Mouse (Mus musculus) yolk sac, embryonic 10.5 days (tissue): Measurements from ENCODE around the gene Tpcn2.

ENCODE experiments used
- DNase-seq: peaks from one replicate; pipeline ENCODE4 v3.0.0-alpha.2; 2017; ENCODE audit warnings: low spot score

Tpcn2 gene

DNA sequence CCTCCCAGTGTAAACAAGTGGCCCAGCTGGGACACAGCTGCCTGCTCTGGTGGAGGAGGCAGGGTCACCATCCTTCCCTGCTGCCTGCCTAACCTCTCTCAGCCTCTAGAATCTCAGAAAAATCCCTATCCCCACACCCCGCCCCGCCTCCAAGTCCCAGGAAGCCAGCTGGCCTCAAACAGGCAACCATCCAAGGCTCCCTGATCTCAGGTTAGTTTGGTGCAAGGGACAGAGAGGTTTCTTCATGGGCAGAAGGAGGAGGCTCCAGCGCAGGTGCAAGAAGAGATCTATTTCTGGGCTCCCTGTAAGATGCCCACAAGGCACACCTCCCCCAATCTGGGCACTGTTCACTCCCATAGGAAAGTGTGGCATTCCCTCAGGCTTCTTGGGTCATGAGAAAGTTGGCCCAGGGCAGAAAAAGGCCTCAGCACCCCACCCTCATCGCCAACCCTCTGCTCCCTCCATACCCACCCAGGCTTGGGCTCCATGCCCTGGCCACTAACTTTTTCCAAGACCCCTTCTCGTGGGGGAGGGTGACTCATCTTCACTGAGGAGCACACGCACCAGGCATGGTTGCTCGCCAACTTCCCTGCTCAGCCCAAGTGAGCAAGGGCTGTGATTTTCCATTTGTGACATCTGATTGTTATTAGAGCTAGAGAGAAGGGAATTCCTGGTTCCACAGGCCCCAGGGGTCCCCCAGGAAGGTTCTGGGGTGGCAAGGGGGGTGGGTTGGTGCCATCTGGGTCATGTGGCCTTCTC, 15.9 kb upstream of the Tpcn2 start:
- no peak for DNase-seq

DNA sequence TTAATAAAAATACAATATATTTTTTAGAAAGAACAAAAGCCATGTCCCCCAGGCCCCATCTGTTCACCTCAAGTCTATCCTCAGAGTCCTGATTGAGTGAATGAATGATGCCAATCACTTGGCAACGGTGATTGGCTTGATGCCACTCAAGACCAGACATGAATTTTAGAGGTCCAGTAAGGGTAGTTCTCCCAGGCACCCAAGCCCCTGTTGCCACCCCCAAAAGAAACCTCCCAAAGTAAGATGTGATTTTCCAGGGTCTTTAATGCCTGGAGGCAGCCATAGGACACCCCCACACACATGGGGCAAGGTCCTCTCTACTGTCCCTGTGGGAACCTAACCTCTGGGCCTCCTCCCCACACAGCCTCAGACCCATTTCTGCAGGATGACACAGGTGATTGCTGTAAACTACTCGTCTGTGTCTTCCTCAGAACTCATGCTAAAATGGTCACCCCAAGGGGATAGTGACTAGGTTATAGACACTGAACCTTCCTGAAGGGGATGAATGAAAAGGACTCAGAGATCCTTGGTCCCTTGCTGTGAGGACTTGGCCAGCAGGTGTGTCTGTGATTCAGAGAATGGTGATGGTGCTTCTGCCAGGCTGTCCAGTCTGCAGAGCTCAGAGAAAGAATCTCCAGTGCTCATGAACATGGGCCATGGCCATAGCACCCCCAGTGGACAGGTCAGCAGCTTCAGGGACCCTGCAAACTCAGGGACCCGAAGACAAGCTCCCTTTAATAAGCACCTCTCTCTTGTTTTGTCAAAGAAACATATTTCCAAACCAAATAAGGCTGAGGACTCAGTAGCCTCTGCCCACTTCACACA, 15.1 kb upstream of the Tpcn2 start:
- DNase-seq = no peak

DNA sequence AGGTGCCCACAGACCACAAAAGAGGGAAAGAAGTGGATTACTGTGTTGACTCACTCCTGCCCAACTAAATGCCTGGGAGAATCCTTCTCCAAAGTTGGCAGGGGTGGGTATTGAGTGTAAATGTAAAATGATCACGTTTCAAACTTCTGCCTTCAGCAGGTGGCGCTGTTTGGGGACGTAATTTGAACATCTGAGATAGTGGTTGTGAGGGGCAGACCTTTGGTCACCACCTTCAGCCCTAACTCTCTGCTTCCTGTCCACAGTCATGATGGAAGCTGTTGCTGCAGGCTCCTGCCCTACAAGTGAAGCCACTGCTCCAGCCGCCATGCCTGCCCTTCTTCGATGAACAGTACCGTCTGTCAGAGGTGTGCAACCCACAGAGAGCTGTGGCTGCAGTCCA, 10.0 kb upstream of the Tpcn2 start:
- DNase-seq = no peak

DNA sequence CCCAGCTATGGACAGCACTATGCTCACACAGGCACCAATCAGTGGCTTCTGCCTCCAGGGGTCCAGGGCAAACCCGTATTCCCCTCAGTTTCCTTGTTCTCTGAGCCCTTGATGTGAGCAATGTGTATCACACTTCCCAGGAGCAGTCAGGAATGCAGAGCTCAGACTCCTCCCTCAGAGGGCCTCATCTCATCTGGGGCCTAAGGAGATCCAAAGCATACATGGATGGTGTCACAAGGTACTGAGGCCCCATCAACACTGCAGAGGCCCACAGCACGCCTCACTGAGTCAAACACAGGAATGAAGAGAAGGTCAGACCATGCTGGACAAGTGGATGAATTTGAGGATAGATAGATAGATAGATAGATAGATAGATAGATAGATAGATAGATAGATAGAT, 8.9 kb upstream of the Tpcn2 start:
- DNase-seq = no peak

DNA sequence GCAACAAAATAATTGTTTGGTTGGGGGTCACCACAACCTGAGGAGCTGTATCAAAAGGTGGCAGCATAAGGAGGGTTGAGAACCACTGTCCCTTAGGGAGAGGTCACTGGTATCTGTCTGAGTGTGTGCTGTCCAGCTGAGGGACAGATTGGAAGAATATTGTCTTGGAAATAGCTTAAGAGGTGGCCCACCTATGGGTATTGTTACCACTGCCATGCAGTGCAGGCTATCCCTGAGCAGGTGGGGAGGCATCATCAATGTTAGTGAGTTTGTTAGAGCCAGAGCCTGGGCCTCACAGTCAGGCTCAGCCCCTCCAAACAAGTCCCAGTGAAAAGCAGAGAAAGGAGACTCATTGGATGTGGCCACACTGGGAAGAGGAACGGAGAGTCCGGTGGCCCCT, 8.0 kb upstream of the Tpcn2 start:
- no peak for DNase-seq

DNA sequence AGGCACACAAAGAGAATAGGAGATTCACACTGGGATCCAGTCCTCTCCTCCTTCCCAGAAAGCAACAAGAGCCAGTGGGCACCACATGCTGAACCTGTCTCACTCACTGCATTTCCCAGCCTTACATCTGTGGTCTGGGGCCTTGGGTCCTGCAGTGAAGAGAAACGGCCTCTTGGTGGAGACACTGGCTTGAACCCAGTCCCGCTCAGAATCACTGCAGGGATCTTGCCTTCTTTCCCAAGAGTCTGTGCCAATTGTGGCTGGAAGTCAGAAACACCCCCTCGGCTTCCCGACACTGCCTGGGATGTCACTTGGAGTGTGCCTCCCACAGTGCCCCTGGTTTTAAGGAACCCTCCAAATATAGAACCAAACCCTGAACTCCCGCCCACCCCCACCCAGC, 5.5 kb upstream of the Tpcn2 start:
- no peak for DNase-seq

DNA sequence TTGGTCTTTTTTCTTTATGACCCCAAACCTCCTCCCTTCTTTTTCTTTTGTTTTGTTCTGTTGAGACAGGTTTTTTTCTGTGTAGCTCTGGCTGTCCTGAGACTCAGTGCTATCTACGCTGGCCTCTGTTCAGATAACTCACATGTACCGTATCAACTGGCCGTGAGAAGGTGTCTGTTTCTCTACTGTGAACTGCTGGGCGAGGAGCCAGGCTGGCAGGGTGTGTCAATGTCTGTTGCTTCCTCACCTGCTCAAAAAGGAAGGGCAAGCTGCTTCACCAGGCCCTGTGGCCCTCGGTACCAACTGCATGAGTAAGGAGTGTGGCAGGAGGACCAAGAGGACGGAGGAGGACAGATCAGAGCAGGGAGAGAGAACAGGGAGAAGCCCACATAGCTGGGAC, 3.6 kb upstream of the Tpcn2 start:
- no peak for DNase-seq

DNA sequence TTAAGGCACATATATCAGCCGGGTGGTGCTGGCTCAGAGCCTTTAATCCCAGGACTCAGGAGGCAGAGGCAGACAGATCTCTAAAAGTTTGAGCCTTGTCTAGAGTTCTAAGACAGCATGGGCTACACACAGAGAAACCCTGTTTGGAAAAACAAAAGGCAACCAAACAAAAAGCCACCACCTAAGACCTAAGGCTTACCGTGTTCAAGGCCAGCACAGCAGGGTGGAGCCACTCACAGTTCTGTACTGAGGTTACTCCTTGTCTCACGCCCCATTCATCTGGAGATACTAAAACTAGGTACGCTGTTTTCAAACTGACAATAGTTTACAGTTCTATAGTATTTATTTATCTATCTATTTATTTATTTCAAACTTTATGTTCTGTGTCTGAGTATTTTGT, 1.7 kb upstream of the Tpcn2 start:
- DNase-seq = no peak

DNA sequence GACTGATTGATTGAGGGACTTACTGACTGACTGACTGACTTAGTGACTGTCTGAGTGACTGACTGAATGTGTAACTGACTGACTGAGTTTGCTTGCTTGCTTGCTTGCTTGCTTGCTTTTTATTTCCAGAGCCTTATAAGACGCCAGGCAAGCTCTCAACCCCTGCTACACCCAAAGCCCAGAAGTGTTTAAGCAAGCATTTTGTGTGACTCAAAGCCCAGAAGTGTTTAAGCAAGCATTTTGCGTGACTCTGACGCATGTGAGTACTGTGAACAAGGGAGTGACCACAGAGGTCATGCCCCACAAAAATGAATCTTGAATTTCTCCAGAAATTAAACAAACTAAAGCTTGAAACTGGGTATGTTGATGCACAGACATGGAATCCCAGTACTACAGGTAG, 482 bp upstream of the Tpcn2 start:
- no peak for DNase-seq

DNA sequence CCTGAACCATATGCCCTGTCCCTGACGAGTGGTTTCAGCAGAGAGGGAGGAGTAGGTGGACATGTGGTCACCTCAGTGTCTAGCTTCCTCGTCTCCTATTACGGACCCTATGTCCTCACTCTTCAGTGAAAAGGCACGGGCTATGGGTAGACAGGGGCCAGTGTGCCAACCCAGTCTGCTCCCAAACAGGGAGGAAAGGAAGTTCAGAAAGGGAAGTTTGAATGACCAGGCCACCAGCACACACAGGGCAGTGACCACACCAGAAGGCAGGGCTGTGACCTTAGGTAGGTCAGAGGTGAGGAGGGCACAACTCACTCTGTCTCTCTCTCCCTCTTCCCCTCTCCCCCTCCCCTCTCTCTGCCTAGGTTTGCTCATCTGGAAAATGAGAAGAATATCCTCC, 770 bp downstream of the Tpcn2 start:
- DNase-seq = peak; percentile 26

DNA sequence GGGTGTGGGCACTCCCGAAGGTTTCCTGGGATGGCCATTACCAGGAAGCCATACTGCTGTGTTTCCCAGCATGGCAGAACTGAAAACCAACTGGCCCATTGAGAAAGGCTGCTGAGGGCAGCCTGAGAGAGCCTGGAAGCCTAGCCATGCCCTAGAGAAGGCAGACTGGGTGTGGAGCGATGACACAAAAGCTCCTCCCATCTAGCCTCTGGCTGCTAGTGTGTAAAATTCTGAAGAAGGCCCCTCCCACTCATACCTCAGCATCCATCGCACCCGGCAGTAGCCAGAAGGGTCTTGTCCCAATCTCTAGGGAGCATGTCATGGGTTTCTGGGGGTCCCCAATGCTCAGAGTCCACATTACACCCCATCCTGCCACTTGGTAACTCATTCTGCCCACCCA, 2.4 kb downstream of the Tpcn2 start:
- DNase-seq = no peak

DNA sequence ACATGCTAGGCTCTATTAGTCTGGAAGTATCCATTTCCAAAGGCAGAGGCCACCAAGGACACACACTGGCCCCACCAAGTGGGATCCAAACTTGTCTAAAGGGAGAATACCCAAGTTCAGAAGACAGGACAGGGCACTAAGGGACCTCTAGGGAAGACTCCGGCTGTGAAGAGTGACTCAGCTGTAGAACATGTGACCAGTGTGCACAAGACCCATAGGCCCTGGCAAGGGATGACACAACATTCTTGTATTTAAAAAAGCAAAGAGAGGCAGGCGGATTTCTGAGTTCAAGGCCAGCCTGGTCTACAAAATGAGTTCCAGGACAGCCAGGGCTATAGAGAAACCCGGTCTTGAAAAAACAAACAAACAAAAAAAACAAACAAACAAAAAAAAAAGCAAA, 8.3 kb downstream of the Tpcn2 start:
- DNase-seq = no peak

DNA sequence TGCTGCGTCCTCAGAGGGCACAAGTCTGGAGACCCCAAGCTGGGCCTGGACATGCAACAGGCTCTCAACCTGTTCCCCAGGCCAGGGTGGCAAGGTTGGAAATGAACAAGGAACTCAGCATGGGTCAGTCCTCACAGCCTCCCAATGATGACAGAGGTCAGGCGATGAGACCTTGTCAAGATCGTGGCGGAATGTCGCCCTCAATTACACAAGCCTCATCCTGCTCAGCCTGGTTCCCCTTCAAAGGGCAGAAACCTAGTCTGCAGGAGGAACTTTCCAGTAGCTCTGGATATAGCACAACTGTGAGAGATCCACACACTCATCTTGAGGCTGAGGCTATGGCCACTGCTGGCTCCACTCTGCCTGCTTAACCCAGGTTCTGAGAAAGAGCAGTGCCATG, 12.9 kb downstream of the Tpcn2 start:
- DNase-seq = no peak

DNA sequence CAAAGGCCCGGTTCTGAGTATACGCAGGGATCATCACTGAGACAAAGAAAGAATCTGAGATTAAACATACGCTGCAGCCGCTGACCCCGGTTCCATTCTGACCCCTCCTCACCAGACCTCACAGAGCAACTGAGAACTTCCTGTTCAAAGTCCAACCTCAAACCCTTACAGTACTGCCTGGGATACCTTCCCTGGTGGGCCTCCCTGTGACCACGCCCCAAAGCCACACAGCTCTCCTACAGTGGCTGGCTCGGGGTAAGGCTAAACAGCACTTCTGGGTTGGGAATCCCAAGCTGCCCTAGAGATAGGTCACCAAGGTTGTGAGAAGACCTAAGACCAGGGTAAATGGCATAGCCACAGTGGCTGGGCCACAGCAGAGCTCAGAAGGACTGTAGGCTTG, 14.9 kb downstream of the Tpcn2 start:
- peak; percentile 20 for DNase-seq

DNA sequence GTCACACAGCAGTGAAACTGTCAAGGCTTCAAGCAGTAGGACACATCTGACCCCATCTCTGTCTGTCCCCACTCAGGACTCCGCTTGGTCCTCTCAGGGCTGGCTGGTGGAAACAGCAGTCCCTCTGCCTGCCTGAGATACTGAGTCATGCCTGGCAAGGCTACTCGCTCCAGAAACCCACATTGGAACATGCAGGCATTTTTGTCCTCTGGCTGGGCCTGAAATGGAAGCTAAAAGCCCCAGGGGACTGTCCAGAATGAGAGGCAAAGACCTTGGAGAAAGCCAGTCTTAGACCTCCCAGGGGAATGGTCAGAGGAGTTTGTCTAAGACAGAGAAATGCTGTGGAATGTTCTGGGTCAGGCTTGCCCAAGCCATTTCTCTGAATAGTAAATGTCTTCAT, 17.8 kb downstream of the Tpcn2 start:
- no peak for DNase-seq

DNA sequence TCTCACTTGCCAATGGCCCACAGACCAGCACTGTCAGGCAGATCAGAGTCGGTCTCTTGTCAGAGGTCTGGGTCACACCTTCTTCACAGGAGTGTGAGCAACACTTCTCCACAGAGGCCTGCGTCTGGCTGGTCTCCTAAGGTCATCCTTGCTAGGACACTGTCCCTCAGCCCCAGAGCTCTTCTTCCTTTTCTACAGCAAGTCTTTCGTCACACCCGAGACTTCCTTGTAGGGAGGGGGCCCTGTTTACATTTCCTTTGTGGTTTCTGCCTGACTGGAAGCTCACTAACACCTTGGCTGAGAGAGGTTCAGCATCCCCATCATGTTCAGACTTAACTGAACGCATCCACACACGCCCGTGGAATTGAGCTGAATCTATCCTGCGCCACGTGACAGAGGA, 19.6 kb downstream of the Tpcn2 start:
- no peak for DNase-seq

DNA sequence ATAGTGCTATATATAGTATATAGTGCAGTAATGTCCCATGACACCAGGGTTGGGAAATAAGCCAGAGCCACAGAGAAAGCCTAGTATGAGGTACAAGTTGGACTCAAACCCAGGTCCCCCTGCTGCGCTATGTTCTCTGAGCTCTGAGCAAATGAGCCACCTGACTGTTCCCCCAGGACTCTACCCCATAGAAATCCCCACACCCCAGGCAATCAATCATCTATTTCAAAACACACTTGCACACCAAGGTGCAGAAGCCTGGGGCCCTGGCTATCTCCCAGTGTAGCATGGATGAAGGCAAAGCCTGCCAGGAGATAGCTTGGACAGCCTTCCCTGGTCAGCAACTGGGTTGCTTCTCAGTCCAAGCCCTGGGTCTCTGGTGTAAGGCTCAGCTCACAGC, 27.7 kb downstream of the Tpcn2 start:
- DNase-seq = no peak

DNA sequence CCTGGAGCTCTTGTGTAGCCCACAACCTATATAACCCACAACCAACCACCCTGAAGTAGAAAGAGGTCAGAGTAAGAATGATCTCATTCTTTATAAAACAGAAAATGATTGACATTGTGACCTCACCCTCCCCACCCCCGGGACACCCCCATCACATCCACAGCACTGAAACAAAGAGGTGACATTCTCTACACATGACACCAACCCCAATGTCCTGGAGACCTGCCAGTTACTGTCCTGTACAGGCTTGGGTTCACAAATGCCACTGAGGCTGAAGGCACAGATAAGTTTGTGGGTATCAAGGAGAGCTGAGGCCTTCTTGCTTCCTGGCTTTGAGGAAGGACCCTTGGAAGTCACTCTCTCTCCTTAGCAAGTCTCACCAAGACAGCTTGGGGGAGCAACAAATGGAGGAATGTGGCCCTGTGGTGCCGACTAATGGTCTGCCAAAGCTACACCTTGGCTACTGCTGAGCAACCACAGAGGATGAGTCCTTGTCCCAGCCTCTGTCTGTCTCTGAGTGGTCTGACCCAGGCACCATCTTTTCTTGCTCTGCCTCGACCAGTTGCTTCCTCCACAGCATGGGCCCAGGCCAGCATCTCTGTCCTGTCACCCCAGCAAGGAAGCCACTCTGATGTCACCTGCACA, 29.7 kb downstream of the Tpcn2 start:
- no peak for DNase-seq

DNA sequence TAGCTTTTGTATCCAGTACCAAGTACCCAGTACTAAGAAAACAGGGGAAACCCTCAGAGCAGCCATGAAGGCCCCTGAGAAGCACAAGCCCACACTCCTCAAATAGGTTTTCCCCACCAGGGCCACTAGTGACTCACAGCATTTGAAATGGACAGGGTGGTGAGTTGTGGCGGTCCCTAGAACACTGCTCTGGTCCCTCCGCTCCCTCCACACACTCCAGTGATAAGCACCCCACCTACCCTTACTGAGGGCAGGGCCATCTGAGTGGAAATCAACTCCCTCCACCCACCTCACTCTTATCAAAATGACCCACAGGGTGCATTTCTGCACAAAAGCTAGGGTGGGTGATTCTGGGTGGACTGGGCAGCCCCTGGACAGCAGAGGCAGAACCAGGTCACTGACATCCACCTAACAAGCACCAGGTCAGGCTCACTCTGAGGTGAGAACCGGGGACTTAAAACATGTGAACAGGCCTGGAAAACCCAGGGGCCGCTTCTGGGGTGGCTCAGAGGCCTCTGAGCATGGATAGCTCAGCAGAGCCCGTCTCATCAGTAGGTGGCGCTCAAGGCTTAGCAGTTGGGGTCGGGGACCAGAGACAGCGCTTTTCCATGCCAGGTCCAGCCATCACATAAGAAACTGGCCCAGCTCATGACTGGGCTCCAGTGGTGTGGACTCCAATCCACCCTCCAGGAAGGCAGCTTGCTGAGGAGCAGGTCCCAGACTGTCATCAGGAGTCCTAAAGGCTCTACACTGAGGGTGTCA, 30.9 kb downstream of the Tpcn2 start:
- DNase-seq = peak; percentile 60

DNA sequence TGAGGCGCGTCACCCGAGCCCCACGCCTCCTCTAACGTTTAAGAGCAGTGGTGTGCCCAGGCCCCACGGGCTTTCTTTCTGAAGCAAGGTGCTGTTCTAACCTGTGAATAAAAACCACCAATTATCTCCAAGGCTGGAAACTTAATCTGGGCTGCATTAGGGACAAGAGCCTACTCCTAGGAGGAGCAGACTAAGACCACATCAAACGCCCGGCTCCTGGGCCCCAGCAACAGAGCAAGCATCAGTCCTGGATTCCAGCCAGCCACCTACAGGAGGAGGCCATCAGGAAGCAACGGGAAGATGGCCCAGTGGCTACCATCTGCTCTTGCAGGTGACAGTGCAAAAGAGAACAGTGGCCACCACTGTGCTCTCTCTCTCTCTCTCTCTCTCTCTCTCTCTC, 33.6 kb downstream of the Tpcn2 start:
- DNase-seq = no peak

DNA sequence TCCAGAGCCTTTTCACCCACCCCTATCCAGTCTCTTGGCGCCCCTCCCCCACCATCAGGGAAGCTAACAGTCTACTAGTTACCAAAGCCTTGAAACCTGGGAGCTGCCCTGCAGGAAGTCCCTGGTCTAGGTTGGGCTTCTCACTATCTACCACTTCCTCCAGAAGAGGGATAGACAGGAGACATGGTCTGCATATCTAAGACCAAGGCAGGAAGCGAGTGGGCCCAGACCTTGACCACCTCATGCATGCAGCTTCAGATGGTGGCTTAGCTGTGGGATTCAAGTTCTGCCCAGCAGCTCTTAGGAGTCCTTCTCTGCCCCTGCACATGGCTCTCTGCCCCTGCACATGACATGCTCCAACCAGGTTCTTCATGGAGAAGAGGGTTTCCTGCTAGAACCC, 34.9 kb downstream of the Tpcn2 start:
- no peak for DNase-seq
